Mouse (Mus musculus) midbrain, embryonic 15.5 days (tissue): ENCODE measurements around the gene Rnf26. TPM values are rescaled to one million over a fixed set of nuclear protein-coding genes. Genes with fewer than 3 reads are reported as not detected.
A peak's percentile ranks its signal among the peaks of the same experiment; 100 is the strongest.
"Not testable (repeated sequence)": the region's sequence is repeated elsewhere in the genome, so short reads cannot be mapped to it uniquely, and the experiment has no call there.

Experiments used
- ATAC-seq: fragments of 200-750 bp; cut with Nextera tagmentation; replicated peaks from 2 replicates; pipeline ENCODE4 v1.8.0; 2017; ENCODE audit warnings: moderate TSS enrichment
- H3K27ac ChIP-seq: fragments of 300-500 bp; sonication (generic); 2 replicates; pipeline ENCODE4 v1.5.1; 2015; ENCODE audit warnings: mild to moderate bottlenecking, inconsistent platforms
- H3K27me3 ChIP-seq: fragments of 300-500 bp; sonication (generic); replicated peaks from 2 replicates; pipeline ENCODE4 v1.6.1; 2015; ENCODE audit warnings: inconsistent platforms
- H3K36me3 ChIP-seq: fragments of 300-500 bp; sonication (generic); replicated peaks from 2 replicates; pipeline ENCODE4 v1.6.1; 2015; ENCODE audit warnings: inconsistent platforms
- H3K4me1 ChIP-seq: fragments of 300-500 bp; sonication (generic); 2 replicates; pipeline ENCODE4 v1.6.1; 2015; ENCODE audit warnings: inconsistent platforms
- H3K4me2 ChIP-seq: fragments of 300-500 bp; sonication (generic); 2 replicates; pipeline ENCODE4 v1.6.1; 2015; ENCODE audit warnings: inconsistent platforms, mild to moderate bottlenecking, moderate library complexity
- H3K4me3 ChIP-seq: fragments of 300-500 bp; sonication (generic); 2 replicates; pipeline ENCODE4 v1.5.1; 2015; ENCODE audit warnings: mild to moderate bottlenecking, inconsistent platforms
- H3K9ac ChIP-seq: fragments of 300-500 bp; sonication (generic); 2 replicates; pipeline ENCODE4 v1.6.1; 2015; ENCODE audit warnings: mild to moderate bottlenecking, inconsistent platforms
- H3K9me3 ChIP-seq: fragments of 300-500 bp; sonication (generic); 2 replicates; pipeline ENCODE4 v1.6.1; 2016; ENCODE audit warnings: inconsistent platforms
- WGBS: fragments of 180-500 bp; shearing (Covaris S2); methylation state at CpG from one replicate; pipeline ENCODE4 v1.1.7; 2015; ENCODE audit warnings: mixed read lengths; 5-methylcytosine and 5-hydroxymethylcytosine counted together
- polyA plus RNA-seq: library from polyadenylated mRNA; unstranded; fragments of >200 nt; fragmentation: Nextera tagmentation; extraction: Ambion mirVana; gene quantifications from 2 replicates; pipeline ENCODE4 v1.2.1, GENCODE M21; 2015

The Rnf26 gene
- polyA plus RNA-seq, 1 experiment from 2014 or later = 29.2 TPM

DNA sequence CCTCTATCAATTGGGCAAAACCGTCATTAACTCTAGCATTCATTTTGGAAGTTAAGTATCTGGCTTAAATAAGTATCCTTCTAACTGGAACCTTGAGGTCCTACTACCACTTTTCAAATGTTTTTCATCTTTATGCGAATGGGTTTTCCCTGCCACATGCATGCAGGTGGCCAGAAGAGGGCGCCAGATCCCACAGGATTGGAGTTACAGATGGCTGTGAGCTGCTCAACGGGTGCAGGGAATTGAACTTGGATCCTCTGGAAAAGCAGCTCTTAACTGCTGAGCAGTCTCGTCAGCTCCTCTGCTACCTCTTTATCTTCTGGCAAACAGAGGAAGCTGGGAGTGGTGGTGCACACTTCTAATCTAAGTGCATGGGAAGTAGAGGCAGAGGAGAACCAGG, 5.7 kb upstream of the Rnf26 start:
- ATAC-seq = no peak
- H3K27ac ChIP-seq = no peak overlapping the region
- 44% methylated on average over 5 of the region's 5 CpGs for WGBS

DNA sequence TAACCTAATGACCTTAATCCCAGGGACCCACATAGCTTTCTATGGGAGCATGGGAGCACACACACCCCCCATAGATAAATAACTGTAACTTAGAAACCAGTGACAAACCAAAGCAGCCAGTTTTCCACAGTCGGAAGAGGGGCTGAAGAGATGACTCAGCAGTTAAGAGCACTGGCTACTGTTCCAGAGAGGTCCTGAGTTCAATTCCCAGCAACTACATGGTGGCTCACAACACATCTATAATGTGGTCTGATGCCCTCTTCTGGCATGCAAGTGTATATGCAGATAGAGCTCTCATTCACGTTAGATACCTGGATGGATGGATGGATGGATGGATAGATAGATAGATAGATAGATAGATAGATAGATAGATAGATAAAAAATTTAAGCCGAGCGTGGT, 2.9 kb upstream of the Rnf26 start:
- no peak for ATAC-seq
- no peaks in the 10 kb centered on the region for H3K36me3 ChIP-seq
- H3K4me1 ChIP-seq = peaks cover 11% of the 10 kb centered on the region
- no peak overlapping the region for H3K4me2 ChIP-seq
- no peak overlapping the region for H3K4me3 ChIP-seq
- no peaks in the 10 kb centered on the region for H3K27me3 ChIP-seq
- no peak overlapping the region for H3K27ac ChIP-seq
- H3K9me3 ChIP-seq = no peaks in the 10 kb centered on the region
- WGBS = 94% methylated on average over 4 of the region's 4 CpGs
- H3K9ac ChIP-seq = no peak overlapping the region

More for the DNA sequence above, 5.7 kb upstream of the Rnf26 start:
- Histone ChIP-seq H3K36me3 (no peaks in the 10 kb centered on the region), H3K9me3 (no peaks in the 10 kb centered on the region), H3K27me3 (no peaks in the 10 kb centered on the region), H3K4me3 (no peak overlapping the region), H3K4me2 (no peak overlapping the region), H3K9ac (no peak overlapping the region), H3K4me1 (0 out of 2 replicates have a peak, but pooled peaks cover 2% of the 10 kb centered on the region)

DNA sequence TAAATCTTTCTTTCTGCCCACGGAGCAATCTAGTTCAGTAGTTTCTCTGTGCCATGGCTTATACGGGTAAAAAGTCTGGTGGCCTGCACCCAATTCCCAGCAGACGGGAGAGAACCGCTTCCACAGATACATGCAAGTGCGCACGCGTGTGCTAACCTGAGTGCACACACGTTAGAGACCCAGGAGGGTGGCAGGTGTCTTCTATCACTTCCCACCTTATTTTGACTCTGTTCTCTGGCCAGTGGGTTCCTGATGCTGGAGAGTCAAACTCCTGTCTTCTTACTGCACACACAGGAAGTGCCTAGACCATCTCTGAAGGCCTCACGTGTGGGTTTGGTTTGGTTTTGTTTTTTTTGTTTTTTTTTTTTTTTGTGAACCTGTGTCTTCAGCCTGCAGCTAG, 2.3 kb upstream of the Rnf26 start:
- Histone ChIP-seq H3K4me2 (no peak overlapping the region), H3K4me1 (peaks cover 13% of the 10 kb centered on the region), H3K4me3 (no peak overlapping the region), H3K27me3 (no peaks in the 10 kb centered on the region), H3K36me3 (no peaks in the 10 kb centered on the region), H3K9ac (no peak overlapping the region), H3K27ac (no peak overlapping the region), H3K9me3 (no peaks in the 10 kb centered on the region)
- WGBS = 96% methylated on average over 9 of the region's 9 CpGs
- ATAC-seq = no peak

DNA sequence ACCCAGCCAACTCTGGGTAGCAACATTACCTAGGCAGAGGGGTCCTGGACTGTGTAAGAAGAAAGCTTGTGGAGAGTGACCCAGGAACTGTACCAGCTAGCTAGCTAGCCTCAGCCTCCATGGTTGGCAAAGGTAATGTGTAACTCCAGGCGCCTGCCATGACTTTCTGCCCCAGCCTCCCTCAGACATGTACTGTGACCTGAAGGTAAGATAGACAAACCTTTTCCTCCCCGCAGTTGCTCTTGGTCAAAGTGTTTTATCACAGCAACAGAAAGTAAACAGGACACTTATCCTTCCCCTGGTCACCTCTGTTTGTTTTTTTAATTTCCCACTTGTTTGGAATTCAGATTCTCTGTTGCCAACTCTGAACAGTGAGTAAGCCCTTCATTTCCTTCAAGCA, 1.1 kb upstream of the Rnf26 start:
- Histone ChIP-seq H3K9ac (no peak overlapping the region), H3K4me1 (peaks cover 25% of the 10 kb centered on the region), H3K4me2 (no peak overlapping the region), H3K36me3 (no peaks in the 10 kb centered on the region), H3K4me3 (no peak overlapping the region), H3K27me3 (no peaks in the 10 kb centered on the region), H3K9me3 (no peaks in the 10 kb centered on the region), H3K27ac (no peak overlapping the region)
- ATAC-seq = no peak
- WGBS = 93% methylated on average over 2 of the region's 2 CpGs

DNA sequence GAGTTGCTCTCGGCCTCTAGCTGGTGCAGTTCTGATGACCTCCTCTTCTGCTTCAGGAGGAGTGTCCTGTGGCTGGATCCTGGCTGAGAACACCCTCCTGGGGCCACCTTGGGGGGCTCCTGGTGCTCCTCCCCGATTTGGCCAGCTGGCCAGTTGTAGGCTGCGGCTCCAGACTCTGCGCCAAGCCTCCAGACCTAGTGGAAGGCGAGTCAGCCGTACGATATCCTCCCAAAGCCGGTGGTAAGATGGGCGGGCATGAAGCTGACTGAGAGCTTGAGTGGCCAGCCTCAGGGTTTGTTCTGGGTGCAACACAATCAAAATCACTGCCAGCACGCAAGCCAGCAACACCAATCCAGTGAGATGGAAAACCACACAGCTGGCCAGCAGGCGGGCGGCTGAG, 1.4 kb downstream of the Rnf26 start:
- 78% methylated on average over 10 of the region's 12 CpGs for WGBS
- H3K27me3 ChIP-seq, H3K9me3 ChIP-seq, H3K27ac ChIP-seq, H3K9ac ChIP-seq, ATAC-seq, H3K4me3 ChIP-seq, H3K36me3 ChIP-seq: not testable (repeated sequence)
- Histone ChIP-seq H3K4me1 (peaks cover 50% of the 10 kb centered on the region), H3K4me2 (peak overlapping the region; percentile 58; the same call in 1 of the 2 replicates)

DNA sequence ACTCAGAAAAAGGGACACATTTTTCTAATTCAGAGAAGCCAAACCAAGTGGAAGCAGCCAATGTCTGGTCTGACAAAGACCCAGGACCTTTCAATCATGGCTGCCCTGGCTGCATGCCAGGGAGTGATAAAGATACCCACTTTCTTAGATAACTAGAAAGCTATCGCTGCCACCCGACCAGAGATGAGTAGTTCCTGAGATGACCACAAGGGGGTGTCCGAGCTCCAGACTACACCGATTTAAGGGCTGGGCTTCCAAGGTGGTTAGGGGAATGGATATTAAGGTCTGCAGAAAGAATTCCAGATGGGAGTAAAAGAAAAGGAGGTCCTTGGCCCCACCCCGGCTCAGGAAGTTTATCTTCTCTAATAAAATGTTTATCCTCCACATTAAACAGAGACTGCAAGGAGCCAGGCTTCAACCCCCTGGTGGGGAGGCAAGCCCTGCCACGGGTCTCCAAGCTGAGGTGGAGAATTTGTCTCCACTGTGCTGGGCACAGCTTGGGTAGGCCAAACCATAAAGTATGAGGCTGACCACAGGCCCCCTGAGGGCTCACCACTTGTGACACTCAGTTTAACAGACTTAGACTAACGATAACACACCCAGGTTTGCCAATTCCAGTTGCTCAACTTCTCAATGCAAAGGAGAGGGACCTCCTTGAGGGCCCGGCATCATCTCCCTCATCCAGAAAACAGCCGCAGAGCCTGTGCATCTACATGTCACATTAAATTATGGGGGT, 3.8 kb downstream of the Rnf26 start:
- no peak for ATAC-seq
- 34% methylated on average over 9 of the region's 9 CpGs for WGBS
- Histone ChIP-seq H3K27ac (no peak overlapping the region), H3K4me3 (no peak overlapping the region), H3K4me2 (peak overlapping the region; percentile 26), H3K27me3 (no peaks in the 10 kb centered on the region), H3K4me1 (peaks cover 54% of the 10 kb centered on the region), H3K36me3 (no peaks in the 10 kb centered on the region), H3K9ac (no peak overlapping the region), H3K9me3 (no peaks in the 10 kb centered on the region)

DNA sequence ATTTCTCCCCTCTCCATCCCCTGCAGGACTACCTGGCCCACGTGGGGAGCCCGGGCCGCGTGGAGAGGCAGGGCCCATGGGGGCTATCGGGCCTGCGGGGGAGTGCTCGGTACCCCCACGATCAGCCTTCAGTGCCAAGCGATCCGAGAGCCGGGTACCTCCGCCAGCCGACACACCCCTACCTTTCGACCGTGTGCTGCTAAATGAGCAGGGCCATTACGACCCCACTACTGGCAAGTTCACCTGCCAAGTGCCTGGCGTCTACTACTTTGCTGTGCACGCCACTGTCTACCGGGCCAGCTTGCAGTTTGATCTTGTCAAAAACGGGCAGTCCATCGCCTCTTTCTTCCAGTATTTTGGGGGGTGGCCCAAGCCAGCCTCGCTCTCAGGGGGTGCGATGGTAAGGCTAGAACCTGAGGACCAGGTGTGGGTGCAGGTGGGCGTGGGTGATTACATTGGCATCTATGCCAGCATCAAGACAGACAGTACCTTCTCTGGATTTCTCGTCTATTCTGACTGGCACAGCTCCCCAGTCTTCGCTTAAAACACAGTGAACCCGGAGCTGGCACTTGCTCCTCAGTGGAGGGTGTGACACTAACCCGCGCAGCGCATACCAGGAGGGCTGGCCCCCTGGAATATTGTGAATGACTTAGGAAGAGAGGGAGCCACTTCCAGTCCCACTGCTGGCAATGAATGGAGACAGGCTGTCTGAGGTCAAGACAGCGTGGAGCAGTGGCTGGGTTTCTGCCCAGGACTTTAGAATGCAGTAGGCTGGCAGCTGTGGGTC, 4.9 kb downstream of the Rnf26 start:
- WGBS = 78% methylated on average over 31 of the region's 31 CpGs
- no peaks in the 10 kb centered on the region for H3K27me3 ChIP-seq
- no peak for ATAC-seq
- 0 out of 2 replicates have a peak overlapping the region, but pooled peaks have one; percentile 34 for H3K4me2 ChIP-seq
- H3K4me3 ChIP-seq = no peak overlapping the region
- H3K9ac ChIP-seq = no peak overlapping the region
- H3K27ac ChIP-seq = no peak overlapping the region
- H3K36me3 ChIP-seq = no peaks in the 10 kb centered on the region
- no peaks in the 10 kb centered on the region for H3K9me3 ChIP-seq
- H3K4me1 ChIP-seq = peaks cover 48% of the 10 kb centered on the region

DNA sequence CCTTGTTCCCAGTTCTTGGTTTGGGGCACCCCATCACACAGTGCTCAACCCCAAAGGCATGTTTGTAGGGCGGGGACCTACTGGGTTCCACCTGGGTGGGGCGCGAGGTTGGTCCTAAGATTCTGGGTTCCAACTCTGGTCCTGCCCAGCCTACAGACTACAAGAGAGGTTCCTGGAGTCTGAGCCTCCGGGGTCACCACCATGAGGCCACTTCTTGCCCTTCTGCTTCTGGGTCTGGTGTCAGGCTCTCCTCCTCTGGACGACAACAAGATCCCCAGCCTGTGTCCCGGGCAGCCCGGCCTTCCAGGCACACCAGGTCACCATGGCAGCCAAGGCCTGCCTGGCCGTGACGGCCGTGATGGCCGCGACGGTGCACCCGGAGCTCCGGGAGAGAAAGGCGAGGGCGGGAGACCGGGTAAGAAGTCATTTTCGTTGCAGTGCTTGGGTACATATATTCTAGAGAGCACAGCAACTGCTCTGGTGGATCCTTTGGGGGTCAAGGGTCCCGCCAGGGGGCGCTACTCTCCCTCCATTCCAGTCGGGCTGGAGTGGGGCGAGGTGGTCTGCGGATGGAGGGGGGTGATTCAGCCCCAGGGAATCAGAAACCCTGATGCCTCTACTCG, 5.6 kb downstream of the Rnf26 start:
- whole genome bisulfite sequencing = 30% methylated on average over 25 of the region's 25 CpGs
- H3K9me3 ChIP-seq = no peaks in the 10 kb centered on the region
- peak overlapping the region; percentile 51 for H3K27ac ChIP-seq
- no peak overlapping the region for H3K9ac ChIP-seq
- no peaks in the 10 kb centered on the region for H3K27me3 ChIP-seq
- no peaks in the 10 kb centered on the region for H3K36me3 ChIP-seq
- ATAC-seq = no peak; the same call in 1 of the 2 replicates
- peaks cover 47% of the 10 kb centered on the region for H3K4me1 ChIP-seq
- H3K4me2 ChIP-seq = peak overlapping the region; percentile 34
- H3K4me3 ChIP-seq = peak overlapping the region; percentile 6; the same call in 1 of the 2 replicates

DNA sequence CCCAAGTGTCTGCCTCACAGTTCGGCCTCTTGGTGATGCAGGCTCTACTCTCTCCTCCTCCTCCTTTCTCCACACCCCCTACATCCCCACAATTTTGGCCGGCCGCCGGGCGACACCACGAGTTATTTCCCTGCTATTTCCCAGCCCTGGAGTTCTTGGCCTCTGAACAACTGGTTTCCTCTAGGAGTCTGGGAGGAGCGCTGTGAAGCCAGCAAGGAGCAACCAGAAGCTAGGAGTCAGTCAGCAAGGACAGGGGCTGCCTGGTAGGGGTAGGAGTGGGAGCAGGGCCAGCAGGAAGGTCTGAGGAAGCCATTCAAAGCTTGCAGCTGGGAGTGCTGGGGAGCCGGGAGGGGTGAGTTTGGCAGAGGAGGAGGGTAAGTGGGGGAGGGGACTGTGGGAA, 6.2 kb downstream of the Rnf26 start, which contains the start of gene C1qtnf5:
C1qtnf5 (plus strand) TSS at position 136 of the 400 bp plus-strand sequence.
- Histone ChIP-seq H3K9me3 (no peaks in the 10 kb centered on the region), H3K4me3 (peak within 1 kb of the TSS; percentile 6; the same call in 1 of the 2 replicates), H3K36me3 (no peaks in the 10 kb centered on the region), H3K9ac (no peak within 1 kb of the TSS), H3K4me1 (peaks cover 45% of the 10 kb centered on the region), H3K4me2 (peak within 1 kb of the TSS; percentile 34), H3K27ac (peak within 1 kb of the TSS; percentile 51), H3K27me3 (no peaks in the 10 kb centered on the region)
- peak; percentile 51 for ATAC-seq
- 17% methylated on average over 8 of the region's 8 CpGs for WGBS

DNA sequence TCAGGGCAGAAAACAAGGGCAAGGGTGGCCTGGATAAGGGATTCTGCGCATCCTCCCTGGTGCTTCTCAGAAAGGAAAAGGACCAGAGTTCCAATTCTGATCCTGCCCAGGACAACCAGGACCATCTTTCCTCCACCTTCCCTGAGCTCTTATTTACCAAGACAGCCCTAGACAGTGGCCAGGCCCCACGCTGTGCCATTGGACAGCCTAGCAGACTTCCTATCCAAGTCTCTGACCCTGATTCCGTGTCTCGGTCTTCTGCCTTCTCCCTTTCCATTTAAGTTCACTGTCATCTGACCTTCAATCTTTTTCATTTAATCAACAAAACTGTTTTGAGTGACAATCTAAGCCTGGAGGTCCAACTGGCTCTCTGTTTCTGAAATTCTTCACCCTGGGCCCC, 6.7 kb downstream of the Rnf26 start:
- ATAC-seq = no peak
- Histone ChIP-seq H3K4me1 (peaks cover 42% of the 10 kb centered on the region), H3K27me3 (no peaks in the 10 kb centered on the region), H3K9ac (no peak overlapping the region), H3K36me3 (no peaks in the 10 kb centered on the region), H3K9me3 (no peaks in the 10 kb centered on the region), H3K4me2 (no peak overlapping the region), H3K4me3 (no peak overlapping the region), H3K27ac (0 out of 2 replicates have a peak overlapping the region, but pooled peaks have one; percentile 51)
- 53% methylated on average over 4 of the region's 4 CpGs for WGBS

DNA sequence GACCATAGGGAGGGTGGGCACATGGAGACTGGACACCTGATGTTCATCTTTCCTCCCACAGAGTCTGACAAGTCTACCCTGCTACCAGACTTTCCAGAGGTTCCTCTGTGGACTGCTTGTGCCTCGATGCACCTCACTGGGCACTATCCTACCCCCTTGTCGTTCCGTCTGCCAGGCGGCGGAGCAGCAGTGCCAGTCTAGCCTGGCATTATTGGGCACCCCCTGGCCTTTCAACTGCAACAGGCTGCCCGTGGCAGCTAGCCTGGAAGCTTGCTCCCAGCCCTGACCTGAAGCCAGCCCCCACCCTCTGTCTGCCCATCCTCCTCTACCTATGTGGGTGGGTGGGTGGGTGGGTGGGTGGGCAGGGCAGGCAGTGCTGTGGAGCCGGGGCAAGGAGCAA, 7.1 kb downstream of the Rnf26 start:
- H3K4me1 ChIP-seq = peaks cover 42% of the 10 kb centered on the region
- ATAC-seq = no peak
- no peak overlapping the region for H3K27ac ChIP-seq
- H3K36me3 ChIP-seq = no peaks in the 10 kb centered on the region
- no peaks in the 10 kb centered on the region for H3K9me3 ChIP-seq
- H3K4me3 ChIP-seq = no peak overlapping the region
- H3K27me3 ChIP-seq = no peaks in the 10 kb centered on the region
- 90% methylated on average over 7 of the region's 7 CpGs for WGBS
- H3K4me2 ChIP-seq = no peak overlapping the region
- H3K9ac ChIP-seq = no peak overlapping the region

DNA sequence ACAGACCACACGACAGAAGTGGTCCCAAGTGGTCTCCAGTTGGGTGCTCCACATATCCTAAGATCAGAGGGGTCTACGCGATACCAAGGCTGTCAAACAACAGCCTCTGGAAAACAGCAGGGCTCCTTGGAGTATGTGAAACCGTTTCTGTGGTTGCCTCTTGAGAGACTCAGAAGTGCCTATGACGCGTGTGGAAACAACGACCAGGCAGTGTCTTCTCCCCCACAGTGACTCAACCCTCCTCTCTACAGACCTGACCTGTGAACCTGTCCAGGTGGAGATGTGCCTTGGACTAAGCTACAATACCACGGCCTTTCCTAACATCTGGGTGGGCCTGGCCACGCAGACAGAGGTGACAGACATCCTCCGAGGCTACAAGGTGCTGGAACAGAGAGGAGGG, 7.5 kb downstream of the Rnf26 start:
- H3K27me3 ChIP-seq = no peaks in the 10 kb centered on the region
- H3K4me2 ChIP-seq = no peak overlapping the region
- H3K27ac ChIP-seq = no peak overlapping the region
- H3K9me3 ChIP-seq = no peaks in the 10 kb centered on the region
- no peak for ATAC-seq
- WGBS = 89% methylated on average over 10 of the region's 10 CpGs
- peaks cover 42% of the 10 kb centered on the region for H3K4me1 ChIP-seq
- no peak overlapping the region for H3K9ac ChIP-seq
- H3K4me3 ChIP-seq = no peak overlapping the region
- no peaks in the 10 kb centered on the region for H3K36me3 ChIP-seq
